Mouse (Mus musculus) heart, embryonic 13.5 days (tissue): ENCODE measurements around the gene Gp9. TPM values are rescaled to one million over a fixed set of nuclear protein-coding genes. Genes with fewer than 3 reads are reported as not detected.

Experiments used
- ATAC-seq: fragments of 200-750 bp; cut with Nextera tagmentation; 2 replicates; pipeline ENCODE4 v1.8.0; 2017; ENCODE audit warnings: moderate TSS enrichment; ENCODE audit not compliant: insufficient number of reproducible peaks, low FRiP score, low TSS enrichment; ENCODE audit errors: extremely low read depth
- H3K27ac ChIP-seq: fragments of 300-500 bp; sonication (generic); replicated peaks from 2 replicates; pipeline ENCODE4 v1.5.1; 2015; ENCODE audit warnings: moderate library complexity, mild to moderate bottlenecking, inconsistent platforms
- H3K27me3 ChIP-seq: fragments of 300-500 bp; sonication (generic); replicated peaks from 2 replicates; pipeline ENCODE4 v1.6.1; 2015; ENCODE audit warnings: mild to moderate bottlenecking, inconsistent platforms
- H3K36me3 ChIP-seq: fragments of 300-500 bp; sonication (generic); 2 replicates; pipeline ENCODE4 v1.6.1; 2015; ENCODE audit warnings: mild to moderate bottlenecking, inconsistent platforms
- H3K4me1 ChIP-seq: fragments of 300-500 bp; sonication (generic); 2 replicates; pipeline ENCODE4 v1.6.1; 2015; ENCODE audit warnings: inconsistent platforms
- H3K4me2 ChIP-seq: fragments of 300-500 bp; sonication (generic); 2 replicates; pipeline ENCODE4 v1.6.1; 2015; ENCODE audit warnings: inconsistent platforms, mild to moderate bottlenecking, moderate library complexity
- H3K4me3 ChIP-seq: fragments of 300-500 bp; sonication (generic); 2 replicates; pipeline ENCODE4 v1.5.1; 2015; ENCODE audit warnings: moderate library complexity, mild to moderate bottlenecking, inconsistent platforms
- H3K9ac ChIP-seq: fragments of 300-500 bp; sonication (generic); 2 replicates; pipeline ENCODE4 v1.6.1; 2015; ENCODE audit warnings: inconsistent platforms, mild to moderate bottlenecking, moderate library complexity
- H3K9me3 ChIP-seq: fragments of 300-500 bp; sonication (generic); 2 replicates; pipeline ENCODE4 v1.6.1; 2016; ENCODE audit warnings: inconsistent platforms
- WGBS: fragments of 180-500 bp; shearing (Covaris S2); methylation state at CpG from one replicate; pipeline ENCODE4 v1.1.7; 2015; ENCODE audit warnings: mixed read lengths; 5-methylcytosine and 5-hydroxymethylcytosine counted together
- polyA plus RNA-seq: library from polyadenylated mRNA; unstranded; fragments of >200 nt; fragmentation: Nextera tagmentation; extraction: Ambion mirVana; gene quantifications from 2 replicates; pipeline ENCODE4 v1.2.1, GENCODE M21; 2015

The Gp9 gene
- polyA plus RNA-seq, 1 experiment from 2014 or later = 5.1 TPM

GRCm38 (mm10) chr6:87788896-87789587 lies 11.2 kb downstream of the Gp9 start:
- ATAC-seq = no peak
- Histone ChIP-seq H3K4me1 (peaks cover 32% of the 10 kb centered on the region), H3K9me3 (no peaks in the 10 kb centered on the region), H3K4me3 (no peak overlapping the region), H3K9ac (peak overlapping the region; percentile 5; the same call in 1 of the 2 replicates), H3K27me3 (no peaks in the 10 kb centered on the region), H3K27ac (peak overlapping the region; percentile 56), H3K4me2 (no peak overlapping the region), H3K36me3 (peaks cover 28% of the 10 kb centered on the region)
- 31% methylated on average over 5 of the region's 5 CpGs for WGBS

DNA sequence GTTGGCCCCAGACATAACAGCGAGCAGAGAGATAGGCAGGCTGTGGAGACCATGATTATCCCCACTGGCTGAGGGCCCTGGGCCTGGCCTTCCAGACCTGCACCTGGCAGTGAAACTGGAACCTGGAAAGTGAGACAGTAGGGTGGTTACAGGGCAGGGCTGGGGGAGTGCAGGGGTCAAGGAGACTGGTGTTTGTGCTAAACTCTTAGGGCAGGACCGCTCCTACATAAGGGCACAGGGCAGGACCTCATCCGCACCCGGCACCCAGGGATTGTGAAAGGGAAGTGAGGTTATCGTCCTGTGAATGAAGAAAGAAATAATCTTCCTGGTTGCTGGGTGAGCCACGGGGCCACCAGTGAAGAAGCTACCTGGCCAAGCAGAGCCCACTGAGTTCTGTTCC lies 11.9 kb downstream of the Gp9 start:
- no peak for ATAC-seq
- peak overlapping the region; percentile 56 for H3K27ac ChIP-seq
- no peaks in the 10 kb centered on the region for H3K27me3 ChIP-seq
- no peak overlapping the region for H3K4me2 ChIP-seq
- H3K4me1 ChIP-seq = peaks cover 32% of the 10 kb centered on the region
- WGBS = 86% methylated on average over 6 of the region's 6 CpGs
- H3K9ac ChIP-seq = peak overlapping the region; percentile 5
- peaks cover 30% of the 10 kb centered on the region for H3K36me3 ChIP-seq
- no peaks in the 10 kb centered on the region for H3K9me3 ChIP-seq
- no peak overlapping the region for H3K4me3 ChIP-seq

GRCm38 (mm10) chr6:87790779-87791480 lies 13.1 kb downstream of the Gp9 start:
- Histone ChIP-seq H3K9me3 (no peaks in the 10 kb centered on the region), H3K27ac (no peak overlapping the region), H3K27me3 (no peaks in the 10 kb centered on the region), H3K4me3 (no peak overlapping the region), H3K36me3 (peaks cover 30% of the 10 kb centered on the region), H3K4me1 (peaks cover 32% of the 10 kb centered on the region), H3K9ac (no peak overlapping the region), H3K4me2 (no peak overlapping the region)
- peak; percentile 37; the same call in 1 of the 2 replicates for ATAC-seq
- WGBS = 52% methylated on average over 7 of the region's 7 CpGs

DNA sequence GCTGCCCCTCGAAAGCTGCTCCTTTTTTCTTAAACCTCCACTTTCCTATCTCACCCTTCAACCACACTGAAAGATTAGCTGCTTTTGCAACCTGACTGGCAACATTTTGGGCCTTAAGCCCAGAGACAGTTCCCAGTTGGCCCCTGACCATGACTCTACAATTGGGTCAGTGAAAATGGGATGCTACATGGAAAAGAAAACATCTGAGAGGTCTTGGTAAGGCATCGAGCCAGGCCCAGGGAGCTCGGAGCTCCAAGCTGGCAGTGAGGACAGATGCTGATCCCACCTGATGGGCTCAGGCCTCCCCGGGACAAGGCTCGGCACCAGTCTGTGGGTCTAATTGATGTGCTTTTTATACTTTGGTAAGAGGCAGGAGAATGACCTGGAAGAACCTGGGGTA lies 14.0 kb downstream of the Gp9 start:
- Histone ChIP-seq H3K4me1 (peaks cover 32% of the 10 kb centered on the region), H3K9me3 (no peaks in the 10 kb centered on the region), H3K27ac (no peak overlapping the region), H3K27me3 (no peaks in the 10 kb centered on the region), H3K9ac (no peak overlapping the region), H3K4me2 (no peak overlapping the region), H3K4me3 (no peak overlapping the region), H3K36me3 (peaks cover 30% of the 10 kb centered on the region)
- WGBS = 84% methylated on average over 5 of the region's 5 CpGs
- no peak for ATAC-seq

- no peak overlapping the region for H3K9ac ChIP-seq
- WGBS = 86% methylated on average over 10 of the region's 10 CpGs
- peaks cover 26% of the 10 kb centered on the region for H3K4me1 ChIP-seq
- H3K36me3 ChIP-seq = peaks cover 30% of the 10 kb centered on the region
- H3K27me3 ChIP-seq = no peaks in the 10 kb centered on the region
- H3K9me3 ChIP-seq = no peaks in the 10 kb centered on the region
- ATAC-seq = no peak
- no peak overlapping the region for H3K4me2 ChIP-seq
- H3K4me3 ChIP-seq = no peak overlapping the region
- H3K27ac ChIP-seq = no peak overlapping the region
Observed at GRCm38 (mm10) chr6:87793821-87794510, 16.1 kb downstream of the Gp9 start.

DNA sequence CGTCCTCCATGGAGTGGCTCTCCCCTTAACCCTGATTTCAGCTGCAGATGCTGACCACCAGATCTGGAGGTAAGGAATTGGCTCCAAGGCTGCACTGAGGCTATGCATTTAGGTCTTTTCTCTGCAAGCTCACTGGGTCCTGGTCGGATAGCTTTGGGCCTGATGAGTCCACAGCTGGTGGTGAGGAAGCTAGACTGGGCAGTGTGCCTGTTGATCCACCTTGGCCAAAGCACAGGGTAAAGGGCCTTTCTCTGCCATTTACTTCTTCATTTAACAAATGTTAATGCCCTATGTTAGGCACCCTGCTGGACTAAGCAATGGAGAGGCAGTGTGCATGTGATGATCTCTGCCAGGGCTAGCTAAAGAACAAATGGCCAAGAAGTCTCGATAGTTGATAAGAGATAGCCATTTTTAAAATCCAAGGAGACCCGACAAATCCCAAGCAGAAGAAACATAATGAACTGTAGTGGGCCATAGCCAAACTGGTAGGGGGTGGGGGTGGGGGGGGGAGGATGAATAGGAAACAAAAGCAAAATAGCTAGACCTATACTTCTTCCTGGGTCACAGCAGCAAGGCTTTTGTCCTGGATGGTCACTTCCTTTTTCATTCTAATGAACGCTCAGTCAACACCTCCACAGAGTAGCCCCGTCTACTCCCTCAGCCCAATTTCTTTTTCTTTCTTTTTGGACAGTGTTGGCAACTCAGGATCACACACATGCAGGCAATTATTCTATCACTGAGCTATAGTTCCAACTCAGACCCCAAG lies 17.7 kb downstream of the Gp9 start:
- no peak overlapping the region for H3K4me2 ChIP-seq
- H3K9me3 ChIP-seq = no peaks in the 10 kb centered on the region
- no peak overlapping the region for H3K9ac ChIP-seq
- peaks cover 26% of the 10 kb centered on the region for H3K36me3 ChIP-seq
- peaks cover 17% of the 10 kb centered on the region for H3K4me1 ChIP-seq
- no peaks in the 10 kb centered on the region for H3K27me3 ChIP-seq
- no peak overlapping the region for H3K4me3 ChIP-seq
- no peak overlapping the region for H3K27ac ChIP-seq
- no peak for ATAC-seq
- WGBS = 62% methylated on average over 6 of the region's 6 CpGs

GRCm38 (mm10) chr6:87796251-87796880 lies 18.5 kb downstream of the Gp9 start:
- Histone ChIP-seq H3K27me3 (no peaks in the 10 kb centered on the region), H3K9me3 (no peaks in the 10 kb centered on the region), H3K9ac (no peak overlapping the region), H3K27ac (no peak overlapping the region), H3K36me3 (peaks cover 25% of the 10 kb centered on the region), H3K4me3 (no peak overlapping the region), H3K4me1 (peaks cover 9% of the 10 kb centered on the region), H3K4me2 (no peak overlapping the region)
- ATAC-seq = no peak
- 75% methylated on average over 6 of the region's 6 CpGs for WGBS

DNA sequence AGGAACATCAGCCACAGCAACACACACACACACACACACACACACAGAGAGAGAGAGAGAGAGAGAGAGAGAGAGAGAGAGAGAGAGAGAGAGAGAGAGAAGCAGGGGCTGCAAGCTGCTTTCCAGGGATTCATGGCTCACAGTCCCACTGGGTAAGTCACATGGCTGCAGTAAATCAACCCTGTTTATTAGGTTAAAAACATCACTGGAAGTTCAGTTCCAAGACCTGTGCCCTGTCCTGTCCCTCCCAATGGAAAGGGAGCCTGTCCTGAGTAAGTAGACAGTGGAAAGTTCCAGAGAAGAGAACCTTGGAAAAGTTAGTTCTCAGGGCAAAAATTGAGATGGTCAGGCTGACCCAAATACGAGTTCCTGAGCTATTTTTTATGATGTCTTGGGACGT lies 19.4 kb downstream of the Gp9 start:
- H3K4me1 ChIP-seq = peaks cover 7% of the 10 kb centered on the region
- H3K36me3 ChIP-seq = peaks cover 18% of the 10 kb centered on the region
- no peak overlapping the region for H3K27ac ChIP-seq
- WGBS = 35% methylated on average over 2 of the region's 2 CpGs
- no peak overlapping the region for H3K9ac ChIP-seq
- H3K27me3 ChIP-seq = no peaks in the 10 kb centered on the region
- no peak overlapping the region for H3K4me2 ChIP-seq
- no peaks in the 10 kb centered on the region for H3K9me3 ChIP-seq
- no peak overlapping the region for H3K4me3 ChIP-seq
- no peak for ATAC-seq

GRCm38 (mm10) chr6:87799576-87799975 lies 21.7 kb downstream of the Gp9 start:
- peaks cover 7% of the 10 kb centered on the region for H3K4me1 ChIP-seq
- no peaks in the 10 kb centered on the region for H3K36me3 ChIP-seq
- no peak overlapping the region for H3K9ac ChIP-seq
- H3K9me3 ChIP-seq = no peaks in the 10 kb centered on the region
- no peak overlapping the region for H3K4me3 ChIP-seq
- no peak for ATAC-seq
- H3K27me3 ChIP-seq = no peaks in the 10 kb centered on the region
- H3K27ac ChIP-seq = no peak overlapping the region
- 68% methylated on average over 6 of the region's 6 CpGs for WGBS
- no peak overlapping the region for H3K4me2 ChIP-seq

DNA sequence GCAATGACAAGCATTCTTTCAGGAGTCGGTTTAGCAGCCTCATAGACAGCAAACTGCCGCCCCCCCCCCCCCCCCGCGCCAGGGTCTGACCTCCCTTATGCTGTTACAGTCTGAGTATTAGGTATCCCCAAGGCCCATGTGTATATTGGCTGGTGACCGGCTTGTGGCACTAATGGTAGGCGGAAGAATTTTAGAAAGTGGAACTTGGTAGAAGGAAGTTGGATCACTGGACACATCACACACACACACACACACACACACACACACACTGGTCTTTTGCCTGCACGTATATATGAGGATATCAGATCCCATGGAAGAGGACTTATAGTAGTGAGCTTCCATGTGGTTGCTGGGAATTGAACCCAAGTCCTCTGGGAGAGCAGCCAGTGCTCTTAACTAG lies 24.6 kb downstream of the Gp9 start:
- no peaks in the 10 kb centered on the region for H3K9me3 ChIP-seq
- ATAC-seq = no peak
- H3K36me3 ChIP-seq = no peaks in the 10 kb centered on the region
- H3K27ac ChIP-seq = no peak overlapping the region
- H3K27me3 ChIP-seq = no peaks in the 10 kb centered on the region
- H3K4me3 ChIP-seq = no peak overlapping the region
- WGBS = 78% methylated on average over 6 of the region's 7 CpGs
- H3K4me1 ChIP-seq = peaks cover 15% of the 10 kb centered on the region; the same call in 1 of the 2 replicates
- no peak overlapping the region for H3K4me2 ChIP-seq
- H3K9ac ChIP-seq = no peak overlapping the region
